Mouse (Mus musculus): Measurements from ENCODE around the gene Ubap2. TPM values are rescaled to one million over a fixed set of nuclear protein-coding genes. Genes with fewer than 3 reads are reported as not detected.

Ubap2 gene
- 10 to 100 TPM; 66.2 to 67.4 TPM for total RNA-seq (2021)

DNA sequence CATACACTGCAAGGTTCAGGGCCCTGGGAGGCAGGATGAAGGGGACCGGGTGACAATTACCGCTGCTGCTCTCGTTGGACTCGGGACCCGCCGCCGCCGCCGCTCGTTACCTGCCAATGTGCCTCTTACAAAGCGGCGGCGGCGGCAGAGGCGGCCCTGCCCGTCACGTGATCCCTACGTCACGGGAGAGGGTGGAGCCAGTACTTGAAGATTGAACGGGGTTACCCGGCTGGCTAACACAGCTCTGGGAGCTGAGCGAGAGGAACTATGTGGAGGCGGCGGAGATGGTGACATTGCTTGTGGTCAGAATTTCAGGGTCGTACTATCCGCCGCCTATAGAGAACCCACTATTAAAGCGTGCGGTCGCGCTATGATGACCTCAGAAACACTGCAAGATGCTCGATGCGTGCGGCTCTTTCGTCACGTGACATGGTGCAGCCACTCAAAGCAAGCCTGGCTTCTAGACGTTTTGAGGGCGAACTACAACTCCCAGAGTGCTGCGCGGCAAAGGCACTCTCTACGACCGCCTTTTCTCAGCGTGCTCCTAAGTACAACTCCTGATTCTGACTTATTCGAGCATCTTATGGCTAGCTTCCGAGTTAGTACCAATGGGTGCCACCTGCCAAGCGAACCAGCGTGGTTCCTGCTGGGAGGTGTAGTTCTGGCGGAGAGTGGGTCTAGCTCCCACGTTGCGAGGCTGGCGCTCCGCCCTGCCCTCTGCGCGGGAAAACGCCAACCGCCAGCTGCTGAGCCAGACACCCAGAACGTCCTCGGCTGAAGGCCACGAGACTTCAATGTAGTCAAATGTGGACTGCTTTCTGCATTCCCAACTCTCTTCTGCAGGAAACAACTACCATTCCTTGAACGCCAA lies at the start of gene Ubap2:
Ubap2 (minus strand) TSS at position 165 of the 871 bp plus-strand sequence.
- peak; percentile 98 for DNase-seq
- intact Hi-C loops (cut with DNase I): loop anchor here (5.0 kb wide), 1 partner anchor 138 kb away; the partner anchor contains the start of gene Ube2r2

DNA sequence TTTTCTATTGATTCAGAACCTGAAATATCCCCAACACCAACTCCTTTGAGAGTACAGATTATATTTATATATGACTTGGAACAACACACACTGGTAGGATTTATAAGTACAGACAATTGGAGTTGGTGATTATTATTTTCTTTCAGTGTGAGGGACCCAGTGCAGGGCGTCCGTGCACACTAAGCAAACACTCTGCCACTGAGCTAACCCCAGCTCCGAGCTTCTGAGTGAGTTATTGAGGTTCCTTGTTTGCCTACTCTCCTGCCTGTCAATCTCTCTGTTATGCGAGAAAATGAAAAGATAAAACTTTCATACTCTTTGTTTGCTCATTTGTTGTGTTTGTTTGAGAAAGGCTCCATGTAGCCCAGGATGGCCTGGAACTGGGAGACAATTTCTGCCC lies 46.0 kb upstream of the Ubap2 start:
- no peak for DNase-seq

DNA sequence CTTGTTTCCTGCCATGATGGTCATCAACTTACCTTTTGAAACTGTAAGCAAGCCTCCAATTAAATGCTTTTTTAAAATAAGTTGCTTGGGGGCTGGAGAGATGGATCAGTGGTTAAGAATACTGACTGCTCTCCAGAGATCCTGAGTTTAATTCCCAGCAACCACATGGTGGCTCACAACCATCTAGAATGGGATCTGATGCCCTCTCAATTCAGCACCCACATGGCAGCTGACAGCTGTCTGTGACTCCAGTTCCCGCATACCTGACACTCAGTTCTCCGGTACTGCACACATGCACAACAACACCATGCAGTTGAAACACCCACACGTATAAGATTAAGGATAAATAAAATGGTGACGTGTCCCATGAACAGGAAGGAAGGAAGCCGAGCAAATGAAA lies 43.3 kb upstream of the Ubap2 start:
- DNase-seq: no peak
- intact Hi-C loops (cut with DNase I): loop anchor here (5.0 kb wide), 1 partner anchor 74 kb away; no protein-coding TSS in a partner anchor

More for the DNA sequence above, 46.0 kb upstream of the Ubap2 start:
- intact Hi-C loops (cut with DNase I): no loop called here

DNA sequence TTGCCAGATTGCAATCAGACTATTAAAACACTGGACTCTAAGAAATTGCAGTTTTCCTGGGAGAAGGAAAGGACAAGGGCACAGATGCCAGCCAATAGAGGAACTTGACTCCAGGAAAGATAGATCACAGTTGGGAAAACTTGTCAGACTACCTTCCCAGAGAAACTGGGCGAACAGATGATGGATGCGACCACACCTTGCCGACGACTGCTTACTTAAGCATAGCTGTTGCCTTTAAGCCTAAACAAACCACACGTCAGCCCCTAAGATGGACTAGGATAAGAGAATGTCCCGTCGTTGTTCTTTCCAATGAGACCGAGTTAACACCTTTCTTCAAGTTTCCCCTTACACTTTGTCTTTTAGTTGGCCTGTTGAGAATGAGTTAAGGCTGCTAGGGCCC lies 40.2 kb upstream of the Ubap2 start:
- intact Hi-C loops (cut with DNase I): loop anchor here (5.0 kb wide), 1 partner anchor 77 kb away; no protein-coding TSS in a partner anchor

DNA sequence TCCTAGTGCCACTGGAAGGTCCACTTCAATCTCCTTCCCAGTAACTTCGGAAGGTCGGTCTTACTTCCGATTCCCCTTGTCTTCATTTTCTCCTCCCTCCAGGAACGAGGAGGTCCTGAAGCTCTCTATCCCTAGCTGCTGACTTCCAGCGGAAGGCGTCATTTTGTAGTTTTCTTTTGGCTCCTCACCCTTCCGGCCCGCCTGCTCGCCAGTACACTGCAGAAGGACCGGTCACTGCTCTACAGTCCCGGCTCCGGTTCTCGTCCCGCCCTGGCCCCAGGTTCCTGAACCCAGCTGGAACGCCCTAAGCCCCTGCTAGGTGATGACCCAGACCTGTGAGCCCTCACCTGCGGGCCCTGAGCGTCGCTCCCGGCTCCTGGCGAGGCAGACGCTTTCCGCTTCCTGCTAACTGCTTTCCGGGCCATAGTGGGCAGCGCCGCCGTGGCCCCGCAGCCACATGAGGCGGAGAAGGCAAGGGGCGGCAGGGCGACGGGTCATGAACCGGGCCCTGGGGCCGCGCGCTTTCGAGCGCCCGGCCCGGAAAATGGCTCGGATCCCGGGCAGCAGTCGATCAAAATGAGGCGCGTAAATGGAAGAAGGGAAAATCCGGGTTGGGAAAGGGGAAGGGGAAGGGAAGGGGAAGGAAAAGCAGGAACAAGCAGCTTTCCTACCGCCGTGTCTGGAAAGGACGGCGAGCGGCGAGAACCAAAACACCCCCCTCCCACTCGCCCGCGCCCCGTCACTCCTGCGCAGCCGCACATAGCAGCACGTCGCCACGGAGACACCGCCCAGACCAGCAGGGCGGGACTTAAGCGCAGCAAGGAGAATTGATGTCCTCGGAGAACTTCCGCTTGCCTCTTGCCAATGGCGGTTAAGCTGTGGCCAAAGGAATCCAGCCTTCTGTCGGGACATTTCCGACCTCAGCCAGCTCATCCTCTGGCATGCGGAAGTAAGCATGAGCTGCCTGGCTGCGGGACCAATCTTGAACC lies 39.5 kb upstream of the Ubap2 start, which contains the start of gene Dcaf12:
Dcaf12 (minus strand) TSS at position 749 of the 989 bp plus-strand sequence.
- intact Hi-C loops (cut with DNase I): loop anchor here (5.0 kb wide), 1 partner anchor 78 kb away; no protein-coding TSS in a partner anchor
- peak; percentile 97 to 98 for DNase-seq

More for the DNA sequence above, 40.2 kb upstream of the Ubap2 start:
- no peak for DNase-seq

DNA sequence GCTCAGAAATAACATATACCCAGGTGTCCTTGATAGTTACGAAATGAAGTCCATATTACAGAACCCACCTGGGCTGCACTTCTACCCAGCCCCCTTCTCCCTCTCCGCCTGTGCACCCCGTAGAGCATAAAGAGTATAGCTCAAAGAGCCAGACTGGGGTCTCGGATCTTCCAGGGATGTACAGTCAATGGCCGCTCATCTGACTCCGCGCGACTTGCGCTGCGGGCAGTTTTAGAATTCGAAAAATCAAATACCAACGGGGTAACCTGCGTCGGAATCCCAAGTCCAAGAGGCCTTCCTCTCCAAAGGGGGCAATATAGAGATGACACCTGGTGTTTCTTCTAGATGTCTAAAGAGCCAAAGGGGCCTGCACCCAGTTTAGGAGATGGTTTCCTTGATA lies 38.8 kb upstream of the Ubap2 start:
- DNase-seq: no peak
- intact Hi-C loops (cut with DNase I): loop anchor here (1.0 kb wide), 1 partner anchor 36 kb away; no protein-coding TSS in a partner anchor

DNA sequence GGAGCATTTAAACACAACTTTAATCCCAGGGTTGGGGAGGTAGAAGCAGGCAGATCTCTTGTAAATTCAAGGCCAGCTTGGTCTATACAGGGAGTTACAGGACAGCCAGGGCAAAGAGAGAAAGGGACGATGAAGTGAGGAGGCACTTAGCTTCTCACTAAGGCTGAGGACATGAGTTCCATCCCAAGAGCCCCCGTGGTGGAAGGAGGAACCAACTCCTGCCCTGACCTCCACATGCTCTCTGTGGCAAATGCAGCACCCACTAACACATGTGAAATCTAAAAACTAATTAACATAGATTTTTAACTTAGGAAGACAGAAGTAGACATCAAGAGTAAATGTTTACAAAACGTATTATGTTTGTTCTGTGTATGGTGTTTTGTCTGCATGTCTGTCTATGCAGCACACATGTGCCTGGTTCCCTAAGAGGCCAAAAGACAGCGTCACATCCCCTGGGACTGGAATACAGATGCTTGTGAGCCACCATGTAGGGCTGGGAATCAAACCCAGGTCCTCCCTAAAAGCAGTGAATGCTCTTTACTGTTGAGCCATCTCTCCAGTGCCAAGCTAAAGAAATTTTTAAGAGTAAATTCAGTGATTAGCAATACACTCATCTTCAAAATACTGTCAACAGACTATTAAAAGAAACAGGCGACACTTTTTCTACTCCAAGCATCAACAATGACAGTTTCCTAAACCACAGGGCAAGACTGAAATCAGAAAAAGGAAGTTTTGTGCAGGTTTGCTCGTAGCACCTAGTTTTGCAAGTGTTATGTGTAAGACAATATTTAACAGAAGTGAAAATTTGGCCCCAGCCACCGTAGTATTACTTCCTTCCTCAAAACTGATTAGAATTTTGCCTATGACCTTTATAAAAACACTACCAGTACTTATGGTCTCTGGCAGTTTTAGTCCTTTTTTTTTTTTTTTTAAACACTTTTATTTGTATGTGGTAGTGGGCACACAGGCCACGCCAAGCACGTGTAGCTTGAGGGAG lies 35.9 kb upstream of the Ubap2 start:
- DNase-seq: no peak
- intact Hi-C loops (cut with DNase I): no loop called here

DNA sequence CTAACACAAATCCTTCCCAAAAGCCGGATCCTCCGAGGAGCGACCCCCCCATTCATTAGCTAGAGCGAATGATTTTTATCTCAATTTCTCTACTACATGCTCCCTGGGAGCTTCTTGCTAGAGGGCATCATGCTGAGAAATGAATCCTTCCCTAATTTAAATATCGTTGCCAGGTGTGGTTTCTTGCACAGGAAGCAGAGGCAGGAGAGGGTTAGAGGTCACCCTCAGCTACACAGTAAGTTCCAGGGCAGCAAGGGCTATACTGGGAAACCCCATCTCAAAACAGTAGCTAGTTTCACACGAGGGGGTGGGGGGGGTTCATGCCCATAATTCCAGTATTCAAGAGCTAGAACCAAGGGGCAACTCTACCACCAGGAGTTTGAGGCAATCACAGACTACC lies 32.5 kb upstream of the Ubap2 start:
- intact Hi-C loops (cut with DNase I): no loop called here
- no peak for DNase-seq

DNA sequence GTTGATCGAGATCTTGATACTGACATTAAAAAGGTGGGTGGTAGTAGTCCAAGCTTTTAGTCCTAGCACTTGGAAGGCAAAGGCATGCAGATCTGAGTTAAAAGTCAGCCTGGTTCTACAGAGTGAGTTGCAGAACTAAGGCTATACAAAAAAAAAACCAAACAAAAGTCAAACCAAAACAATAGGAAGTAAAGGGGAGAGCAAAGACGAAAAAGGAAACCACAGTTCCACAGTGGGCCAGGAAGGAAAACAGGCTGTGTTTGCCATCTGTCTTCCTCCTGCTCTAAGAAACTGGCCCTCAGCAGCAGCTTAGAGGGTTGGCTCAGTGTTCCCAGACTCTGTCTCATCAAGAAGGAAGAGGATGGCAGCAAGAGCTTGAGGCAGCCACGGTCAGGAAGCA lies 29.4 kb upstream of the Ubap2 start:
- no peak for DNase-seq
- intact Hi-C loops (cut with DNase I): no loop called here

DNA sequence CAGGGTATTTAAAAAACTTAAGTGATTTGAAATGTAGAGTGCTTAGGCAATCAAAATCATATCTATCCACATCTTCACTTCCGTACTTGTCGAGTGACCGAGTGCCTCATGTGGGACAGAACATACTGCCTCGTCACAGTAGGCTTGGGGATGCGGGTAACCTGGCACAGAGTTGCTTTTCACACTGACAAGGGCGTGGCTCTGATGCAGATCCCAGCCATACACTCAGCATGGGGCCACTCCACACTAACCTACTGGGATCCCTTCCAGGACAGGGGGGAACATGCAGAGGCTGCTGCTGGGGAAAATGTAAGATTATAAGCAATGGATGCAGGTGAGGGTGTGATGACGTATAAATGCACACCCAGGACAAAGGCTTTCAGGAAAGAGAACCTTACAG lies 28.7 kb upstream of the Ubap2 start:
- DNase-seq: no peak
- intact Hi-C loops (cut with DNase I): no loop called here

DNA sequence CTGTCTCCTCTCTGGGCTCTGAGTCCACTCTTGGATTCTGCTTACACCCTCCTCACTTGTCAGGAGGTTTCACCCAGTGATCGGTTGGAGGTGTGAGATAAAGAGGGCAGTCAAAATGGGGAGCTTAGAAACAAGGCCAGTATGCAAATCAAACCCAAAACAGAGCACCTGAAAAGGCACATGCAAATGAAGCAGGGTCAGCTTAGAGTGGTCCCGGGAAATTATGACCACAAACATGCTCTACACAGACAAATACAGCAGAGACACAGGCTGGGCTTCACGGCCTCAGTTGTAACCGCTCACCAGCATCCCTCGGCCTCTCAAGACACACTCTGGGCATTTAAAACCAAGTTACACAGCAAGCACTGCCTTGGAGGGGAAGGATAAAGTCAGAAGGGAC lies 24.0 kb upstream of the Ubap2 start:
- intact Hi-C loops (cut with DNase I): no loop called here
- DNase-seq: no peak

DNA sequence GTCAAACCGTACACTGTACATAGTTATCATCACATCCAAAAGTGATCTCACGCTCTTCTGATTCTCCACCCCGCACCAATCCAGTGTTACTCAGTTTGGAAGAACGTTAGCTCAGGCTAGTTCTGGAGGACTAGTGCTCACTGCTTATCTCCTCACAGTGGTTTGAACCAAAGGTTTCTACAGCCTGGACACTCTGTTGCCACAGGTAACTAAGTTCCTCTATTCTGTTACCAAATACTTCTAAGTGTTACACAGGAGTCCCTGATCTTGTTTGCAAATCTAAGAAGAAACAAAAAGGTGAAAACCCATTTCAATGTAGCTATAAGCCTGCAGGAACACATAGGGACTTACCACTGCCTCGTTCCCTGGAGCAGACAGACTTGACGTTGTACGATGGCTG lies 21.0 kb upstream of the Ubap2 start:
- intact Hi-C loops (cut with DNase I): no loop called here
- DNase-seq: no peak

DNA sequence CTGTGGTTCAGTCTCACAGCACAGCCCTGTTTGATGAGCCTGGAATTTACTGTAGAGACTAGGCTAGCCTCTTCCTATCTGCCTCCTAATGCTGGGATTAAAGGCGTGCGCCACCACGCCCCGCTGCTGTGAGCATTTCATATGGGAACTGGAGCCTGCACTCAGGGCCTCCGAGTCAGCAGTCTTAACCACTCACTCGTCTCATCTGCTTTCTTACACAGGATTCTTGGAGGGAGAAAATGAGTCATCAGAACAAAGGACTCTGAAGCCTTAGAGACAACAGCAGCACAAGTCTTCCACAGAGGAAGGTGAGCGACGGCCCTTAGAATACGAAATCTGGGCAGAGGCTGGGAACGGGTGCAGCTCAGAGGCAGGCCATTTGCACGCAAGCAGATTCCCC lies 20.6 kb upstream of the Ubap2 start:
- no peak for DNase-seq
- intact Hi-C loops (cut with DNase I): no loop called here

DNA sequence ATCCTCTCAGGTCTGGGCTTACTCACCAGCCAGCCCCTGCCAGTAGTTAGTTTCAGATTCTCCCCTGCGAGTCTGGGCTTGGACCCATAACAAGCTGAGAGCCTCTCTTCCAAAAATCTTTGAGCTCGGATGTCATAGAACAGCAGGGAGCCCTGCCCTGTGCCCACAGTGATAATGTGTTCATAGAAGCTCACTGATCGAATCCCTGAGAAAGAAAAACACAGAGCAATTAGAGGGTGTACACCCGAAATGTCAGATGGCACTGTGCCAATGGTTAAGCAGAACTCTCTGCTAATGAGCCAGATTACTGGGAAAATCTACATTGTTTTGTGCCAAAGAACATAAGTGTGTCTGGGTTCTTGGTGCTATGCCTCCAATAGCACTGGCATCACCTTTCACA lies 19.0 kb upstream of the Ubap2 start:
- DNase-seq: no peak
- intact Hi-C loops (cut with DNase I): no loop called here

DNA sequence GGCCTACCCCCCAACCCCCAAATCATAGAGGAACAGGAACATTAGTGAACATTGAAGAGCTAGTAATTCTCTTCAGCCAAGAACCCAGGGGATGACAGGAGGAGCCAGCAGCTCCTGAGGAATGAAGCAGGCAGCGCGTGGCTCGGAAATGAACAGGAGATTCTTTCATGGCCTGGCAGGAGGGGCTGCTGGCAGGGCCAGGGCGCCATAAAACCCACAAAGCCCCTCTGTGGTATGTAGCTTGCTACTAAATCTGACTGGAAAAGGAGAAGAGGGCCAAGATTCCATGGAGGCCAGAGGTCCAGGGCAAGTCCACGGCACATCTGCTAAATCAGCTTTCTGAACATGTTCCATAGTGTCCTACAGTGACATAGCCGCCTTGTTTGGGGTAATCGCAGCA lies 14.9 kb upstream of the Ubap2 start:
- no peak for DNase-seq
- intact Hi-C loops (cut with DNase I): loop anchor here (5.0 kb wide), 1 partner anchor 238 kb away; no protein-coding TSS in a partner anchor

DNA sequence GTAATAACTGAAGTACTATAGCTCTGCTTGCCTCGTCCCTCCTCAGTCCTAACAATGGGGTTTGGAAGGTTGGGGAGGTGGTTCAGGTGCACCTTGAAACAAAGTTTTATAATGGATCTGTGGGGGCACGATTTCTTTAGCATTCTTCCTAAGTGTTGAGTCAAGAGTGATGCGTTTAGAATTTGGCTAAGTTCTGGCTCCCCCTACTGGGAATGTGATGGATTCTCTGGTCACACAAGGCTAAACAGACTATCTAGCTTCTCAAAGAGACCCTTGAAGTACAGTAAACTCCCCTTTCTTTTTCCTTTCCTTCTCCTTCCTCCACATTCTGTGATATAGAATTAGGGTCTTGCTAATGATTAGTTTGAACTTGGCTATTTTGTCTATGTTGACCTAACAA lies 11.5 kb upstream of the Ubap2 start:
- DNase-seq: peak; percentile 51 to 68
- intact Hi-C loops (cut with DNase I): loop anchor here (1.0 to 5.0 kb wide), 3 partner anchors 60 to 234 kb away; partner anchors contain the start of gene Nol6

DNA sequence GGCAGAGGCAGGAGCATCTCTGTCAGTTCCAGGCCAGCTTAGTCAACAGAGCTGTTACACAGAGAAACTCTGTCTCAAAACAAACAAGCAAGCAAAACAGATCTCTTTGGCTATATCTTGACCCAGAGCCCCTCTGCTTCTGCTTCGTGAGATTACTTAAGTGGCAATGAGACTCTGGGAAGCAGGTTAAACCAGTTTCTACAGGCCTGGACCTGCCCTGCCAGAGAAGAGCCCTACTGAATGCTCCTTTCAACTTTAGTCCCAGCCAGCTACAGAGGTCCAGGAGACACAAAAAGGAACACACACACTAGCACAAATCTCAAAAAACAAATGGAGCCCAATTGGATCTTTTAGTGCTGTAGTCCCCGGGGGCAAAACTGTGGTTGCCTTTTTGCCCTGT lies 9.1 kb upstream of the Ubap2 start:
- intact Hi-C loops (cut with DNase I): no loop called here
- no peak for DNase-seq

DNA sequence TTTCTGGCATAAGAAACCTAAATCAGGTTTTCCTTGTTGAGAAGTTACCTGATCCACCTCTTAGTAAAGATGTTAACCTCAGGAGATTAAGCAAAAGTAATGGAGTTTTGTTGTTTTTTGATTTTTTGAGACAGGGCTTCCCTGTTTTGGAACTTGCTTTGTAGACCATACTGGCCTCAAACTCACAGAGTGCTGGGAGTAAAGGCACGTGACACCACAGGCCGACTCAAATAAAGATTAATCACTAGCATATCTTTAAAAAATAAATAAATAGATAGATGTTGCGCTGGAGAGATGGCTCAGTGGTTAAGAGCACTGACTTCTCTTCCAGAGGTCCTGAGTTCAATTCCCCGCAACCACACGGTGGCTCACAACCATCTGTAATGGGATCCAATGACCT lies 983 bp upstream of the Ubap2 start:
- intact Hi-C loops (cut with DNase I): no loop called here
- DNase-seq: no peak

DNA sequence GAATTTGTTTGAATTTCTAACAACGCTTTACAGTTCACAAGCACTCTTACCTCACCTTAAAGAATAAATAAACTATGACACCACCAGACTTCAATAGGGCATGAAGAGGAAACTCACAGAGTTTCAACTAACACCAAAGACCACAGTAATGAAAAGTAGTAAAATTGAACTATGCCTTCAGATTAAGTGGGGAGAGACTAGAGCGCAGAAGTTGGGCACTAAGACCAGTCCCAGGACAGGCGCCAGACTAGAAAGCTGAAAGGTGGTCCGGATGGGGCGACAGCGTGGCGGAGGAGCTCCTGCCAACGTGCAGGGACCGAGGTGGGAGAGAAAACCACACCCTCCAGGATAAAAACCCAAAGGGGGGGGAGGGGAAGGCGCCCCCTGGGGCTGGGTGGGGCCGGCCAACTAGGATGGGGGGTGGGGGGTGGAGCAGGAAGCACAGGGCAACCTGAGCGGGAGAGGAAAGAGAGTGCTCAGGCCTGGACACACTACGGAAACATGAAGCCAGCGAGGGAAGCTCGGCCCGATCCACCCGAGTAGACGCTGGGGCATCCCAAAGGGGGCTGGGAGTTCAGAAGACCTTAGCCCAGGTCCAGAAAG lies 466 bp downstream of the Ubap2 start:
- intact Hi-C loops (cut with DNase I): loop anchor here (5.0 kb wide), 1 partner anchor 137 kb away; the partner anchor contains the start of gene Ube2r2
- no peak for DNase-seq

Data from heart, postnatal 10 days (tissue).